Mouse (Mus musculus) layer of hippocampus, postnatal 25 days (tissue): ENCODE results near the gene Myh9. TPM values are rescaled to one million over a fixed set of nuclear protein-coding genes. Genes with fewer than 3 reads are reported as not detected.
A peak's percentile ranks its signal among the peaks of the same experiment; 100 is the strongest.

Source experiments
- DNase-seq, 2 experiments: peaks; one replicate each; pipeline ENCODE4 v3.0.0; 2022; ENCODE audit warnings: mixed read lengths in 2 of 2, low spot score in 1 of 2; ENCODE audit errors: extremely low spot score in 1 of 2
- total RNA-seq, 2 experiments: library from RNA; stranded (reverse); gene quantifications; 2 replicates each; pipeline ENCODE4 v1.2.3; 2021

Myh9 gene
- total RNA-seq, 2 experiments from 2014 or later, result 75.0 to 90.2 TPM

DNA sequence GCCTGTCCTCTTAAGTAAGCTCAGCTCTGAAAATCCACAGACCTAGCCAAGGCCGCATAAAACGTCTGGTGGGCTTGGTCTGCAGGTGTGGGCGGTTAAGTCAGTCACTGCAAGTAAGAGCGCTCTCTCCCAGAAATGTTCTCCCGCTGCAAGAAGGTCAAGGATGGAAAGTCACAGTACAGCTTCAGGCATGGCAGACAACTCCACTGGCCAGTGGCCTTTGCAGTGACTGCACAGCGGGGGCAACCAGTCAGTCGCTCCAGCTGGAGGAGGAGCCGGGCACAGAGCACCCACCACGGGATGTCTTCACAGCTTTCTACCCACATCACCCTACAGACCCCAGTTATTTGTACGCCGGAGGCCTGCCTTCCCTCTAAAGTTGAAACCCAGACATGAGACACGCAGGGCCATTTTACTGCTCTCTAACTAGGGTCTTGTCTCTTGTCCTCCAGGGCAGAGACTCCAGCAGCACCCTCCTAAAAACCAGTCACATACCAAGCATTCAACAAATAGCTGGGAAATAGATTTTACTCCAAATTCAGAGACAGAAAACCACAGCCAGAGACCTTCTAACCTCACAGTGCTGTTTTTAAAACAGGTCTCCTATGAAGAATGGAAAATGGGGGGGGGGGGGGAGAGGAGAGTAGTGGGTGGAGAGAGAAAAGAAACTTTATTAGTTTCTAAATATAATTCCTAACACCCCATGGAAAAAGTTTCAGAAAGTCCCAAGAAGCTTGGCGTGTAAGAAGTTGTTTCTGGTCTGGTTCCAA lies 47.7 kb downstream of the Myh9 start:
- DNase-seq, result no peak

DNA sequence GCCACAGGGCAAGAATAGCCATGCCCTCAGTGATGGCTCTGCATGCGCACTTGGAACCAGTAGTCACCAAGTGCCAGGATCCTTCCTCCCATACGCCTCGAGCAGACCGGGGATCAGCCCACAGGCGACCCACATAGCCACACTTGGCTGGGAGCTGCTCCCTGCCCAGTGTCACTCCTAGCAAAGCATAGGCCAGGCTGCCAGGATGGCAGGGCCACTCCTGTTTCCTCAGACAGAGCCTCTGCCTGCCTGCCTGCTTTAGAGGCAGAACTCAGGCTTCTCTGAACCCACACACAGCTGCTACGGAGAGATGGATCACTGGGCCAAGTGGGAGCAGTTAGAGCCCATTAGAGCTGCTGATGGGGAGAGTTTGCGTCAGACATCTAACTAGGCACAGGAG lies 48.4 kb downstream of the Myh9 start:
- DNase-seq, result no peak

DNA sequence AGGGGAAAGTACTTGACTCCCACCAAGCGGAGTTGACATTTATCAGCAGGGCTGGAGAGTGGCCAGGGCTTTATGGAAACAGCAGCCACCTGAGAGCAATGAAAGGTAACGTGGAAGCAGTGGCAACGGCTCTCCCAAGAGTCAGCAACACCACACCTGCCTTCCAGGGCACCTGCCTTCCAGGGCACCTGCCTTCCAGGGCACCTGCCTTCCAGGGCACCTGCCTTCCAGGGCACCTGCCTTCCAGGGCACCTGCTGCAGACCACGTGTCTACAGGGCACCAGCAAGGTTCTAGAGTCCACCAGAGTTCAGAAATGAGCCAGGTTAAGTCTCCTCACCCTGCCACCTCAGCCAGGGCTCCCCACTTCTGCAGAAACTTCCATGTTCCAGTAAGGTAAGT lies 48.9 kb downstream of the Myh9 start:
- no peak for DNase-seq

DNA sequence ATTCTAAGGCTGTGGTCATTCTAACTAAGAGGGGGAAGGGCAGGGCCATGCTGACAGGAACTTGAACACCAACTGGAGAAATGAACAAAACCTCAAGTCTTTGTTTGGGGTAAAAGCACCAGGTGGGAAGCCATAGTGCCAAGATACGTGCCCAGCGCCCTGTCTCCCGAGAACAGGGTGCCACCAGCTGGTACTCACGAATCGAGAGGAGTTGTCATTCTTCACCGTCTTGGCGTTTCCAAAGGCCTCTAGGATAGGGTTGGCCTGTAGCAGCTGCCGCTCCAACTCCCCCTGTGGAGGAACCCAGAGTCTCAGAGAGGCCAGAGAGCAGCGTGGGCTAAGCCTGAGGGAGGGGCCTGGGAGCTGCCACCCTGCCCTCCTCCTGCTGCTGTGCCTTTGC lies 49.9 kb downstream of the Myh9 start:
- no peak for DNase-seq

DNA sequence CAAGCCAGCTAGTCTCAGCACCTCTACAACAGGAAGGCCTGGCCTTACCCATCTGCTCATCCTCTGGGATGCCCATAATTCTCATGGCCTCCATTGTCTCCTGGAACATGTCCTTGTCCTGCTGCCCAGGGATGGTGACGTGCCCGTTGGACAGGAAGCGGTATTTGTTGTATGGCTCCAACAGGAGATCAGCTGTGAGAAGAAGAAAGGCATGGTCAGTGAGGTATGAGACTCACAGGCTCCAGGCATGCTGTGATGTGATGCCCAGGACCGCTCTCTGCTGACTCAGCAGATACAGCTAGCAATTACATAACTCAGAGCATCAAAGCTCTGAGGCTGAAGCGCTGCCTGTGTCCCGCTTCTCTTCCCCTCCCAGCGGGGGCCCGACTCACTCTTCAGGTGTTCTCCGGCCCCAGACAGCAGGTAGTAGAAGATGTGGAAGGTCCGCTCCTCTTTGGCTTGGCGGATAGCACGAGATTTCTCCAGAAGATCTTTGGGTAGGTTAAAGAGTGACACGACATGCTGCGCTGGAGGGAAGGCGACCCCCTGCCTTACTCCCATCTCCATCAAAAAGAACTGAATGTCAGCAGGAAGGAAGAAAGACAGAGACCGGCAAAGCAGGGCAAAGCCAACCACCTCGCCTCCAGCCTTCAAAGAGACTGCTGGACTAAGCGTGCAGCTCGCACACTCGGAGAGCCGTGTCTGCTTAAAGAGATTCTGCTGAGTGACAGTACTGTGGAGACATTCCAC lies 51.1 kb downstream of the Myh9 start:
- no peak for DNase-seq

DNA sequence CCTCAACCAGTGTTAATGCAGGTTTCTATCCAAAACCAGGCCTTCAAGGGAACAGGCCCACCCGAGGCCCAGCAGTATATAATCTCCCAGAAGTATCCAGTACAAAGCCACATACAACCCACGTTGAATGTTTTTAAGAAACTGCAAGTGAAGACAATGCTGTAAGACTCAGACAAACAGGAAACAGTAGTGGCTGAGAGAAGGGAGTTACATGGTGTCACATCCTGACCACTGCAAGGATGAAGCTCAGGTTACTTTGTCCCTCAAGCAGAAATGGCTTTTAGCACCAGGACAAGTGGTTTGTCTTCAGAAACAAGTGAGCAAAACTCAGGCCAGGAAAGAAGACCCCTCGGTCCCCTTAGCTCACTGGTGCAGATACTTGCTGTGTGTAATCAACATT lies 52.8 kb downstream of the Myh9 start:
- no peak for DNase-seq

DNA sequence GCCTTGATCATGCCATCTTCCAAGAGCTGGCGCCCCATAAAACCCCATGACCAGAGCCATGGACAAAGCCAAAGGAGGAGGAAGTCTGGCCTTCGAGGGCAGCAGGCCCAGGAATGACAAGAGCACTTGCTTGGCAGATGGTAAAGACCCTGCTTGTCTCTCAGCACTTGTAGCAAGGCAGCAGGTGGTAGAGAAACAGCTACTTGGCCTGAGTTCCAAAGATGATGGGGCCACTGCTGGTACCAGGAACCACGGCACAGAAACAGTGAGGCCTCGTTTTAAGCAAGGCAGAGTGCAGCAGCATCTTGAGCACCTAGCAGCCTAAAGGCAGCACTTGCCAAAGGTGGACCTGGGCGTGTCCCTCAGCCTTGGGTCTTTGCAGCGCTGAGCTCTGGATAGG lies 53.6 kb downstream of the Myh9 start:
- no peak for DNase-seq

DNA sequence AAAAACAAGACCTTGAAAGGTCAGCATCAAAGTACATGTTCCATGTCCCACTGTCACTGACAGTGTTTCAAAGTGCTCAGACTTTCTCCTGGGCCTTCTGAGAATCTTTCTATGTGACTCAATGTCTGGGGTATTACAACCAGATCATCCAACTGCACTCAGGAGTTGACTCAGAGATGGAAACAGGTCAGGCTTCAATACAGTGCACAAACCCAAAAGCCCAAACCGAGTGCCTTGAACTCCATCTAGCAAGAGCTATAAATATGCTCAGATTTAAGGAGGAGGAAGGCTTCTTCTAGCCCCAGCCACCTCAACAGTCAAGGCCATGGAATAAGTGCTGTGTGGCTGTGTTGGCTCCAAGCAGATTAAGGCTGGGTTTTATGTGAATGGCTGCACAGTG lies 56.2 kb downstream of the Myh9 start:
- no peak for DNase-seq

DNA sequence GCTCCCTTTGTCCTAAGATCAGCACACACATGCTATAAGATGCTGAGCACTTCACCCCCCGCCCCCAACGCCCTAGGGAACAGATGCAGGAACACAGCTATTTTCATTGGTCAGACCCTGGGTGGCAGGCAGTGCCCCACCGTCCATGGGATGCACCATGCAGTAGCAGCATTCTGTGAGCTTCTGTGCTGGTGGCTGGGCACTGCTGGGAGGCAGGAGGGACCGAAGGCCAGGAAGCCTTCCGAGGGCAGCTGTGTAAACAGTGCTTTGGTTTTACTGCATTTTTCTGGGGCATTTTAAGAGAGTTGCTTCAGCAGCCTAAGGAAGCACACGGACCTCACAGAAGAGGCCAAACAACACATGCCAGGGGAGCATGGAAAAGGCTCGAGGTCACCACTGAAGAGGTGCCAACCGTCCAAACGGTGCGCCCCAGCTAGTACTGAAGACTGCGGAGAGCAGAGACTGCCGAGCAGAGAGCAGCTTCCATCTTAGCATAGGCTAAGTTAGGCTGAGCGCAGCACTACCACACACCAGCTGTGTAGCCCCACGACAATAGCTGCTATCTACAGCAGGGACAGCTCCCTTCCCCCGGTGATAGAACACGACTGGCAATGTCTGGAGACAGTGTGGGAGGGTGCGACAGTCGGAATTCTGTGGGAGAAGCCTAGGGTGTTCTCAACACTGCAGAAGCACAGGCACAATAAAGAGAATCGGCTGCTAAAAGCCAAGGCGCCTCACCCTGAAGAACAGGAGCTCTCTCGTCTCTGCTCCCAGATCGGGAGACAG lies 57.7 kb downstream of the Myh9 start:
- DNase-seq, result no peak

DNA sequence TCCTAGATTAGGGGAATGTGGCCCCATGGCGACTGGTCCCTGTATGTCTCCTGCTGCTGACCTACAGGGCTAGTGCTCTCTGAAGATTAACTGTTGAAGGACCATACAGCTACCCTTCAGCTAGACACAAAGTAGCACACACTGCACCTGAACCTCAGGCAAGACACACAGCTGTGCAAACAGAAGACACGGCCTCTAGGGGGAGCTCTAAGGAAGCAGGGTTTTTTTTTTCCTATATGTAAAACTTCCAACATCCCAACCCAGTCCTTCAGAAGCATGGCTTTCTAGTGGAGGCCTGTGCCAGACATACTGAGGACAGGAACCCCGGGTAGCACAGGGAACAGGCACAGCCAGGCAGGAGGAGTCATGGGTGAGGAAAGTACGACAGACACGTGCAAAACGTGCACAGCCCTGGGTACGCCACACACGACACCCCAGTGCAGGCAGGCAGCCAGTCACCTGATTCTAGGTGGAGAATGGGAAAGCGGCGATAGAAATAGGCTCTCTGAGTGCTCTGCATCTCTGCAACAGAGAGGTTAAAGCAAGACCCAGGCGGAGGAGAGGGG lies 59.4 kb downstream of the Myh9 start:
- peak in 1 of 2 experiments; percentile 51 for DNase-seq

DNA sequence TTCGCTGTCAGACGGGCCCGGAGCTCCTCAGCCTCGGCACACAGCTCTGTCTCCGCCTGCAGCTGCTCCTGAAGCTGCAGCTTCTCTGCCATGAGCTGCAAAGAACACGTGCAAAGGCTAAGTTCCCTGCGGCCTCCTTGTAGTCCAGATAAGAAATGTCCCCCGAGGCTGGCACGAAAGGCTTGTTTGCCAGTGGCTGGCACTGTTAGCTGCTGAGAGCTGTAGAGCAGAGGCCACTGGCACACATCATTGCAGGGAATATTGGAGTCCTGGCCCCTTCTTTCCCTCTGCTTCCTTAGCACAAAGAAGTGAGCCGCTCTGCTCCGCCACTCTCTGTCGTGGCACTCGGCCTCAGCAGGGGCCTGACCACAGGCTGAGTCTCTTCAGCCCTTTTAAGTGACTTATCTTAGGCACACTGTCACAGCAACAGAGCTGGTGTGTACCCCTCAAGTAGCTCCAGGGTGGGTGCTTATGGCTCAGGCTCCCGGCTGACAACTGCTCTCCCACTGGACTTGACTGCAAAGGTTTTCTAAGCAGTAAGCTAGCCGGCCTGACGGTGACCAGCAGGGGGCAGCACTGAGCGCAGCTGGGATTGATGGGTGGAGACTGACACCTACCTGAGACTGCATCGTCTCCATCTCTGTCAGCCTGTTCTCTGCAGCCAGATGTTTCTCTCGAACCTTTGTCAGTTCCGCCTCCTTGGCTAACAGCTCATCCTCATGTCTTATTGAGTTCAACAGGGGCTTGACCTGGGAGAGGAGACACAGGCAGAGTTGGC lies 66.6 kb downstream of the Myh9 start:
- DNase-seq, result peak; percentile 87 to 95

DNA sequence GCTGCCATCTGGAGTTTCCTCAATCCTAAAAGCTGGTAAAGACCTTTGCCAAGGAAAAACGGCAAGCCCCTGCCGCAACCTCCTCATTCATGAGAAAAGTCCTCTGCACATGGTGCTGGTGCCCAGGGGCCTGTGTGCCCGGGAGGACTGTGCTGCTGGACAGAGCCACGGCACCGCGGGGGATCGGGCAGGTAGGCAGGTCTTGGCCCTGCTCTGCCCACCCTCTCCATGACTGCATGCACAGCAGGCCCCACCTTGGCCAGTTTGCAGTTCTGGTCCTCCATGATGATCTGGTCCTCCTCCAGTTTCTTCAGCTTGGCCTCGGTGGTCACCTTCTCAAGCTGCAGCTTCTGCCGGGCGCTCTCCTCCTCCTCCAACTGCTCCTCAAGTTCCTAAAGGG lies 67.7 kb downstream of the Myh9 start:
- DNase-seq, result no peak

DNA sequence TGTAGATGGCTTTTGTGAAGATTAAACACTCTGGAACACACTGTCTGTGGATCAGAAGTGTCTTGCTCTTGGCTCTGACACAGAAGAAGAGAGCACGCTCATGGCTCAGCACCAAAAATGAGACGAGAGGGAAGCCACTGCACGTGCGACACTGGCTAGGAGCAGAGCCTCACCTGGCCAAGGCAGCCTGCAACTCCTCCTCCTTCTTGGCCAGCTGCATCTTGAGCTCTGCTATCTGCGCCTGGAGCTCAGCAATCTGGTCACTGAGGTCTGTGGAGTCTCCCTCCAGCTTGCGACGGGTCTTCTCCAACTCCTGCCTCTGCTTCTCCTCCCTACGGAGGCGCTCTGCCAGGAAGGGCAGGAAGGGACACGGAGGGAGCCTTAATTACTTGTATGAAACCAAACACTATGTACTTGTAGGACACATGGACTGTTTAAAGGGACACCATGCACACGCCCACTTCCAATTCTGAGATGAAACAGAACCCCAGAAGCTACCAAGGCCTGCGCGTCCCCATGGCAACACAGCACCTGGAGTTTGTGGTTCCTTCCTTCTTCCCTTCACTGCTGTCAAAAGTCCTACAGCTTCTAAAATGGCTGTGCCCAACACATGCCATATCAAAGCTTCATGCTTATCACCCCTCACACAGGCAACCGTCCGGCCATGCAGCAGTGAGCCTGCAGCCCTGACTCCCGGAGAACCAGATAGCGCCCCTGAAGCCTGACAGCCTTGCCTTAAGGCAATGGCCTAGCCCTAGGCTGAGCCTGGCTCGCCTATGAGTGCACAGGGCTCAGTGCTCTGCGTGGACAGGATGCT lies 68.7 kb downstream of the Myh9 start:
- no peak for DNase-seq

DNA sequence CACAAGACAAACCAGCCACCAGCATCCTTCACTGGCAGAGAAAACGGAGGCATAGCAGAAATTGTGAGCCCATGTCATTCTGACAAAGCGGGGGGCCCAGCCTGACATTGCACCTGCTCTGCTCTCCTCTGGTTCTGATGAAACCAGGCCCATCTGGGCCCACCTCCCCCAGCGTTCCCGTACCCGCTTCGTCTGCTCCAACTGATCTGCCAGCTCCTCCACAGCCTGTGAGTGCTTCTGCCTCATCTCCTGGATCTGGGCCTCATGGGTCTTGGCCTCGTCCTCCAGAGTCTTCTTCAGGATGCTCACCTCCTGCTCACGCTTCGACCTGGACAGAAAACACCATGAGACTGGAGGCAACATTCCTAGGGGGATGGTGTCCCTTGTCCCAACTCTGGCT lies 71.0 kb downstream of the Myh9 start:
- no peak for DNase-seq

DNA sequence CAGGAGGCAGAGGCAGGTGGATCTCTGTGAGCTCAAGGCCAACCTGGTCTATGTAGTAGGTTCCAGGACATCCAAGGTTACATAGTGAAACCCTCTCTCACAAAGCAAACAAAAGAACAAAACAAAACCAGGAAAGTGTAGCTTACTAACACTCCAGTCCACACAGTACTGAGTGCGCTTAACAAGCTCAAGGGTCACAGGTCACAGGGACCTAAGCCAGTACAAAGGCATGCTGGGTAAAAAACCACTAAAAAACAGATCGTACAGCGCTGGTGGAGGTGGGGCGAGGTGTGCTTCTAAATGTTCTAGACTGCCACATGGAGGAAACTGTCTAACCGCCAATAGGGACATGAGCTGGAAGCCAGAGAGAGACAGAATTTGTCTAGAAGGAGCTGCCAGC lies 71.6 kb downstream of the Myh9 start:
- no peak for DNase-seq

DNA sequence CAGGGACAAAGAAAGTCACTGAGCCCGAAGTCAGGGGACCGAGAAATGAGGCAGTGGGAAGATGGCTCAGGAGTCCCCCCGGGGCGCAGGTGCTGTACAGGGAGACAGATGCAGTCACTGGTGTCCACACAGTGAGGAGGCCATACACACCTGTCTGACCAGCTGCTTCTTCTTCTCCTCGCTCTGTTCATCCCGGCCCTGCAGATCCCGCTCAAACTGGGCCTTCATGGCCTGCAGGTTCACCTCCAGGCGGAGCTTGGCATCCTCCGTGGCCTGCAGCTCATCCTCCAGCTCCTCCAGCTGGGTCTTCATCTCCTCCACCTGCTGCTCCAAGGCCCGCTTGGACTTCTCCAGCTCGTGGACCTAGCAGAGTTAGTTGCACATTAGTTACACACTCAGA lies 75.0 kb downstream of the Myh9 start:
- DNase-seq, result no peak

DNA sequence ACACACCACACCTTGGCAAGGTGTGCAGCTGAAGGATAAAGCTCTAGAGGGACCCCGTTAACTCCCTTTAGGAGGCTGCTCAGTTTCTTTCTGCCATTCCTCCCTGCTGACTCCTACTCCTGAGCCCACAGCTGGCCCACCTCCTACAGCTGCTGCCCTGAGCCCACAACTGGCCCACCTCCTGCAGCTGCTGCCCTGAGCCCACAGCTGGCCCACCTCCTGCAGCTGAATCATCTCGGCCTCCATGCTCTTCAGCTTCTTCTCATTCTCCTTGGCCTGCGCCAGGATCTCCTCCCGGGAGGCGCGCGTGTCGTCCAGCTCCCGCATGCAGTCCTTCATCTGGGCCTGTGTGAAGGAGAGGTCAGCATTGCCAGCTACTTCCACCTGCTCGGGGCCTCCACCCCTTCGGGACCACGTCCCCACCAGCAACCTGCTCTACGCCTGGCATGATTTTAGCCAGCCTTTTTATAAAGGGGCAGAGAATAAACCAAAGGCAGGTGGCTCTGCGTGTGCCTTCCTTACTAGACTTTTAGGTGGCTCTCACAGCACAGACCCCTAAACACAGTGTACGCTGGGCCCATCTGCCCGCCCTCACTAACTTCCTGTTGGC lies 76.4 kb downstream of the Myh9 start:
- DNase-seq, result no peak

DNA sequence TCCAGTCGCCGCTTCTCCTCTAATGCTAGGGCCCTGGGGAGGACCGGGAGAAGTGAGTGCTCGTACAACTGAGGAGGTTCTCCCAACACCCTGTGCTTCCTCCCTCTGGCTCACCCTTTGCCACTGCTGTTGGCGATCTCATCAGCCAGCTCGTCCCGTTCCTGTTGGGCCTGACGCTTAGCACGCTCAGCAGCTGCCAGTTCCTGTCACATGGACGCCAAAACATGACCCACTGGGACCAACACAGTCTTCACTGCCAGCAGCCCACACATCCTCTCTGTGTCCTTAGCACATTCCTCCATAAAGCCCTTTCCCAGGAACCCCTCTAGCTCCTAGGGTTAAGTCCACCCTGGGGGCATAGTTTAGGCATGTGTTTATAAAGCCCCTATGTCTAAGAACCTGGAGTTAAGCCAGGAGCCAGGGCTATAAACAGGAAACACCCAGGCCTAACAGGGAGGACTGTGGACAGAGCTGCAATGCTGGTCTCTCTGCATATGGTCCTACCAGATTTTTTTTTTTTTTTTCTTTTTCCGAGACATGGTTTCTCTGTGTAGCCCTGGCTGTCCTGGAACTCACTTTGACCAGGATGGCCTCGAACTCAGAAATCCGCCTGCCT lies 77.5 kb downstream of the Myh9 start:
- DNase-seq, result no peak

DNA sequence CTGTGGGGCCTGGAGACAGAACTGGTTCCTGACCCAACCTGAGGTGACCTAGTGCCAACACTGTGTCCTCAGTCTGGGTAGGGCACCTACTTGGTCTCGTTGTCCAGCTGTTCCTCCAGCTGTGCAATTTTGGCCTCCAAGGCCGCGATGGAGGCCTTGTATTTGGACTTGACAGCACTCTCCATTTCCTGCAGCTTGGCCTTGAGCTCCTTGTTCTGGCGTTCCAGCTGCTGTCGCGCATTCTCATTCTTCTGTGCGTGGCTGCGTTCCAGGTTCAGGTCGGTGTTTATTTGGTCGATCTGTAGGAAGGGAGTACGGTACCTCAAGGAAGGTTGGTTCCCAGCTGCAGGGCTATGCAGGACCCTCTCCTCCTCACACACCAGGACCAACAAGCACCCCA lies 78.3 kb downstream of the Myh9 start:
- no peak for DNase-seq
